In the genomic region with DNA sequence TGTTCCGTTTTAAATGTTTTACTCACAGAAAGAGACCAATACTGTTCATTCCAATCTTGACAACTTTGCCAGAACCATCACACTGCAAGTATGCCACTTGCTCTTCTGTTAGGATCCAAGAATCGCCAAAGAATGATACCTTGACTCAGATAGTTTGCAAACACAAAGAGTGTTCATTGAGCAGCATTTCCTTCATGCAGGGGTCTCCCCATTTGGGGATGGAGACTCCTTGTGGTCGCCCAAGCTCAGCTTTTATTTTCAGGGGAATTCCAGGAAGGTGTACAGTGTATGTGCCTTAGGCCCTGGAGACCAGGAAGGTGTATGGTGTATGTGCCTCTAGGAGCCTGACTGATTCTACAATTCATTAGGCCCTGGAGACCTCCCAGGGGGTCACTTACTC, we compare ENCODE assay signal across 8 mouse cellular contexts. TPM values are rescaled to one million over a fixed set of nuclear protein-coding genes. Genes with fewer than 3 reads are reported as not detected.
DNase-seq lines count a peak whose midpoint lies in the region; ATAC-seq and TF ChIP-seq lines count a peak whose summit lies in the region.
"Had no signal": no experiment of that assay in that cellular context is flagged by ENCODE, and none has a peak within 500 bp of the region (broad histone marks: within the 10 kb centered on the region; RNA-seq: fewer than 3 reads in every experiment).

No protein-coding gene starts in this region.

- no peak for DNase-seq in lung, postnatal 0 days (ENCODE audit: low spot score)
- no peak for DNase-seq in lung, postnatal 14 days
- no peak for DNase-seq in liver, embryonic 11.5 days (ENCODE audit: low spot score)
- no peak for DNase-seq in stomach, postnatal 0 days (ENCODE audit: low spot score)
- DNase-seq in gastrocnemius, adult 8-10 months (ENCODE audit: low spot score in 2 of 2) = no peak
- DNase-seq in spleen, postnatal 10 days (ENCODE audit: low spot score in 2 of 2) = no peak

- no peak for TF ChIP-seq CTCF in lung, postnatal 0 days (IDR thresholded peaks at IDR 0.05)
- peak; percentile 30; the same call in 1 of the 2 replicates for TF ChIP-seq CTCF in stomach, postnatal 0 days (IDR thresholded peaks at IDR 0.05; ENCODE audit: low read depth)

- H3K4me3 ChIP-seq in lung, postnatal 0 days (ENCODE audit: low read depth, low read length) = peak overlapping the region; percentile 90
- peak overlapping the region; percentile 86 for H3K4me3 ChIP-seq in forebrain, embryonic 12.5 days (replicated peaks)
- peak overlapping the region; percentile 75 for H3K4me3 ChIP-seq in liver, embryonic 11.5 days (ENCODE audit: low read depth, low read length)
- peak overlapping the region; percentile 82 for H3K4me3 ChIP-seq in stomach, postnatal 0 days (ENCODE audit: low read depth, low read length)

- no peak overlapping the region for H3K27ac ChIP-seq in lung, postnatal 0 days (ENCODE audit: low read length)
- no peak overlapping the region for H3K27ac ChIP-seq in forebrain, embryonic 12.5 days
- H3K27ac ChIP-seq in liver, embryonic 11.5 days (ENCODE audit: low read depth, low read length) = no peak overlapping the region
- no peak overlapping the region for H3K27ac ChIP-seq in stomach, postnatal 0 days (replicated peaks)

- WGBS in lung, postnatal 0 days = 31% methylated on average over 3 of the region's 3 CpGs
- 43% methylated on average over 3 of the region's 3 CpGs for WGBS in forebrain, embryonic 12.5 days
- 49% methylated on average over 3 of the region's 3 CpGs for WGBS in liver, embryonic 11.5 days
- WGBS in stomach, postnatal 0 days = 41% methylated on average over 3 of the region's 3 CpGs

- no peaks in the 10 kb centered on the region for H3K9me3 ChIP-seq in lung, postnatal 0 days (ENCODE audit: low read length)
- no peaks in the 10 kb centered on the region for H3K9me3 ChIP-seq in forebrain, embryonic 12.5 days
- no peaks in the 10 kb centered on the region for H3K9me3 ChIP-seq in liver, embryonic 11.5 days (ENCODE audit: control insufficient read depth, low read length)
- H3K9me3 ChIP-seq in stomach, postnatal 0 days (ENCODE audit: control insufficient read depth, low read length) = no peaks in the 10 kb centered on the region

- no peak for ATAC-seq in lung, postnatal 0 days
- ATAC-seq in forebrain, embryonic 12.5 days (ENCODE audit: low FRiP score) = no peak
- ATAC-seq in liver, embryonic 11.5 days (replicated peaks; ENCODE audit: low FRiP score) = no peak
- ATAC-seq in stomach, postnatal 0 days (ENCODE audit: low FRiP score, low TSS enrichment) = no peak

- no peak for TF ChIP-seq EP300 in lung, postnatal 0 days (IDR thresholded peaks at IDR 0.05)
- no peak for TF ChIP-seq EP300 in stomach, postnatal 0 days (optimal IDR thresholded peaks at IDR 0.05)

- peak overlapping the region; percentile 68 for H3K9ac ChIP-seq in lung, postnatal 0 days (replicated peaks; ENCODE audit: low read depth)
- H3K9ac ChIP-seq in forebrain, embryonic 12.5 days = peak overlapping the region; percentile 90
- no peak overlapping the region; the same call in 1 of the 2 replicates for H3K9ac ChIP-seq in liver, embryonic 11.5 days (ENCODE audit: low read depth, low read length)
- peak overlapping the region; percentile 75; the same call in 1 of the 2 replicates for H3K9ac ChIP-seq in stomach, postnatal 0 days (ENCODE audit: low read length)

- H3K36me3 ChIP-seq in lung, postnatal 0 days (ENCODE audit: insufficient read depth, low read length) = 0 out of 2 replicates have a peak, but pooled peaks cover 4% of the 10 kb centered on the region
- peaks cover 19% of the 10 kb centered on the region for H3K36me3 ChIP-seq in forebrain, embryonic 12.5 days (replicated peaks)
- no peaks in the 10 kb centered on the region; the same call in 1 of the 2 replicates for H3K36me3 ChIP-seq in liver, embryonic 11.5 days (ENCODE audit: control insufficient read depth, insufficient read depth, low read length)
- H3K36me3 ChIP-seq in stomach, postnatal 0 days (ENCODE audit: control insufficient read depth, insufficient read depth, low read length) = peaks cover 6% of the 10 kb centered on the region; the same call in 1 of the 2 replicates

- H3K4me1 ChIP-seq in lung, postnatal 0 days (ENCODE audit: insufficient read depth, low read depth, low read length) = 0 out of 2 replicates have a peak, but pooled peaks cover 4% of the 10 kb centered on the region
- peaks cover 10% of the 10 kb centered on the region for H3K4me1 ChIP-seq in forebrain, embryonic 12.5 days
- no peaks in the 10 kb centered on the region for H3K4me1 ChIP-seq in liver, embryonic 11.5 days (replicated peaks; ENCODE audit: control insufficient read depth, insufficient read depth, low read length)
- H3K4me1 ChIP-seq in stomach, postnatal 0 days (replicated peaks; ENCODE audit: control insufficient read depth, insufficient read depth) = 0 out of 2 replicates have a peak, but pooled peaks cover 7% of the 10 kb centered on the region

- peak overlapping the region; percentile 80 for H3K4me2 ChIP-seq in lung, postnatal 0 days (replicated peaks; ENCODE audit: low read depth, low read length)
- peak overlapping the region; percentile 78 for H3K4me2 ChIP-seq in forebrain, embryonic 12.5 days
- H3K4me2 ChIP-seq in liver, embryonic 11.5 days = peak overlapping the region; percentile 77
- H3K4me2 ChIP-seq in stomach, postnatal 0 days (replicated peaks; ENCODE audit: low read depth) = peak overlapping the region; percentile 81

- H3K27me3 ChIP-seq in lung, postnatal 0 days (replicated peaks; ENCODE audit: insufficient read depth, low read length) = no peaks in the 10 kb centered on the region
- H3K27me3 ChIP-seq in forebrain, embryonic 12.5 days = no peaks in the 10 kb centered on the region
- no peaks in the 10 kb centered on the region for H3K27me3 ChIP-seq in liver, embryonic 11.5 days (replicated peaks; ENCODE audit: control insufficient read depth, insufficient read depth, low read length)
- H3K27me3 ChIP-seq in stomach, postnatal 0 days (ENCODE audit: control insufficient read depth, insufficient read depth, low read length) = no peaks in the 10 kb centered on the region

RNA-seq across cellular contexts. Expression of a gene that starts 0.8 kb away (rescaled TPM):
- polyA plus RNA-seq in lung, postnatal 0 days (2015; fragmentation: Nextera tagmentation; extraction: Ambion mirVana) = 22.4 and 22.9 TPM in 2 replicates
- polyA plus RNA-seq in forebrain, embryonic 12.5 days (2016; fragmentation: Nextera tagmentation; extraction: Ambion mirVana) = 31.0 and 32.5 TPM in 2 replicates
- 17.8 and 17.9 TPM in 2 replicates for polyA plus RNA-seq in liver, embryonic 11.5 days (2014; fragmentation: Nextera tagmentation; extraction: Ambion mirVana)
- polyA plus RNA-seq in stomach, postnatal 0 days (2015; fragmentation: Nextera tagmentation; extraction: Ambion mirVana) = 11.5 and 12.5 TPM in 2 replicates
- 10 to 100 TPM in 1 of 4 experiments, 1 to 10 TPM in 3; 3.9 to 12.8 (median 6.0) TPM for total RNA-seq in gastrocnemius, adult 8-10 months (2022)

RNA-seq across cellular contexts. Expression of a gene that starts 25.3 kb away (rescaled TPM):
- not detected in 2 replicates for polyA plus RNA-seq in lung, postnatal 0 days (2015; fragmentation: Nextera tagmentation; extraction: Ambion mirVana)
- not detected in 2 replicates for polyA plus RNA-seq in forebrain, embryonic 12.5 days (2016; fragmentation: Nextera tagmentation; extraction: Ambion mirVana)
- not detected in 2 replicates for polyA plus RNA-seq in liver, embryonic 11.5 days (2014; fragmentation: Nextera tagmentation; extraction: Ambion mirVana)
- polyA plus RNA-seq in stomach, postnatal 0 days (2015; fragmentation: Nextera tagmentation; extraction: Ambion mirVana) = not detected in 2 replicates
- not detected for total RNA-seq in gastrocnemius, adult 8-10 months (2022)
- total RNA-seq: common myeloid progenitor, adult 5-6 weeks had no signal

RNA-seq across cellular contexts. Expression of a gene that starts 48.7 kb away (rescaled TPM):
- polyA plus RNA-seq in lung, postnatal 0 days (2015; fragmentation: Nextera tagmentation; extraction: Ambion mirVana) = not detected in 2 replicates
- polyA plus RNA-seq in forebrain, embryonic 12.5 days (2016; fragmentation: Nextera tagmentation; extraction: Ambion mirVana) = not detected in 2 replicates
- not detected in 2 replicates for polyA plus RNA-seq in liver, embryonic 11.5 days (2014; fragmentation: Nextera tagmentation; extraction: Ambion mirVana)
- not detected in 2 replicates for polyA plus RNA-seq in stomach, postnatal 0 days (2015; fragmentation: Nextera tagmentation; extraction: Ambion mirVana)
- not detected for total RNA-seq in gastrocnemius, adult 8-10 months (2022)
- total RNA-seq: common myeloid progenitor, adult 5-6 weeks had no signal
